Mouse (Mus musculus): ENCODE measurements around the gene Nploc4. TPM values are rescaled to one million over a fixed set of nuclear protein-coding genes. Genes with fewer than 3 reads are reported as not detected.
"Not testable (repeated sequence)": the region's sequence is repeated elsewhere in the genome, so short reads cannot be mapped to it uniquely, and the experiment has no call there.

Gene Nploc4
- total RNA-seq, 1 experiment from 2014 or later: 37.2 TPM

GRCm38 (mm10) chr11:120346383-120347034 is 91.0 kb downstream of the Nploc4 start:
- not testable (repeated sequence) for ATAC-seq (replicated peaks; ENCODE audit: insufficient number of reproducible peaks, low FRiP score, low TSS enrichment, poor library complexity, severe bottlenecking)

GRCm38 (mm10) chr11:120345067-120345681 is 92.3 kb downstream of the Nploc4 start:
- no peak for ATAC-seq (replicated peaks; ENCODE audit: insufficient number of reproducible peaks, low FRiP score, low TSS enrichment, poor library complexity, severe bottlenecking)

GRCm38 (mm10) chr11:120344310-120344920 is 93.1 kb downstream of the Nploc4 start:
- ATAC-seq (replicated peaks; ENCODE audit: insufficient number of reproducible peaks, low FRiP score, low TSS enrichment, poor library complexity, severe bottlenecking): no peak

- ATAC-seq (replicated peaks; ENCODE audit: insufficient number of reproducible peaks, low FRiP score, low TSS enrichment, poor library complexity, severe bottlenecking): 0 out of 2 replicates have a peak, but pooled peaks have one; percentile 4
Observed at GRCm38 (mm10) chr11:120343519-120344309, 93.8 kb downstream of the Nploc4 start.

GRCm38 (mm10) chr11:120342656-120343160 is 94.8 kb downstream of the Nploc4 start:
- no peak for ATAC-seq (replicated peaks; ENCODE audit: insufficient number of reproducible peaks, low FRiP score, low TSS enrichment, poor library complexity, severe bottlenecking)

GRCm38 (mm10) chr11:120341661-120342060 is 95.8 kb downstream of the Nploc4 start:
- ATAC-seq (replicated peaks; ENCODE audit: insufficient number of reproducible peaks, low FRiP score, low TSS enrichment, poor library complexity, severe bottlenecking): no peak

- ATAC-seq (replicated peaks; ENCODE audit: insufficient number of reproducible peaks, low FRiP score, low TSS enrichment, poor library complexity, severe bottlenecking): no peak
Observed at GRCm38 (mm10) chr11:120339978-120340513, 97.5 kb downstream of the Nploc4 start.

GRCm38 (mm10) chr11:120338786-120339185 is 98.7 kb downstream of the Nploc4 start:
- ATAC-seq (replicated peaks; ENCODE audit: insufficient number of reproducible peaks, low FRiP score, low TSS enrichment, poor library complexity, severe bottlenecking): no peak

GRCm38 (mm10) chr11:120337447-120337846 is 100.1 kb downstream of the Nploc4 start:
- no peak for ATAC-seq (replicated peaks; ENCODE audit: insufficient number of reproducible peaks, low FRiP score, low TSS enrichment, poor library complexity, severe bottlenecking)

- ATAC-seq (replicated peaks; ENCODE audit: insufficient number of reproducible peaks, low FRiP score, low TSS enrichment, poor library complexity, severe bottlenecking): no peak
Observed at GRCm38 (mm10) chr11:120335431-120336021, 102.0 kb downstream of the Nploc4 start.

Other genes starting within 250 kb of the Nploc4 start
- gene Bahcc1, start 204.8 kb downstream of the Nploc4 start, total RNA-seq (2017): 0.68 to 0.85 TPM (median 0.76 TPM) in 3 replicates
- 1,753 to 2,142 TPM (median 1,849 TPM) in 3 replicates for gene Actg1, start 89.2 kb downstream of the Nploc4 start, total RNA-seq (2017)
- gene Fscn2, start 76.2 kb downstream of the Nploc4 start, total RNA-seq (2017): 0.29 to 0.75 TPM in 2 of 3 replicates, not detected in the other
- 5.5 to 16.4 TPM (median 9.4 TPM) in 3 replicates for gene Faap100, start 58.9 kb downstream of the Nploc4 start, total RNA-seq (2017)
- not detected in 3 replicates for gene Tspan10, start 4.9 kb upstream of the Nploc4 start, total RNA-seq (2017)
- 0.29 TPM in 1 of 3 replicates, not detected in the others for gene Pde6g, start 15.8 kb upstream of the Nploc4 start, total RNA-seq (2017)
- gene Oxld1, start 20.4 kb upstream of the Nploc4 start, total RNA-seq (2017): 3.5 to 6.4 TPM (median 3.9 TPM) in 3 replicates
- gene Ccdc137, start 20.4 kb upstream of the Nploc4 start, total RNA-seq (2017): 17.9 to 37.4 TPM (median 25.2 TPM) in 3 replicates
- gene Arl16, start 29.9 kb upstream of the Nploc4 start, total RNA-seq (2017): 4.8 to 15.5 TPM (median 14.4 TPM) in 3 replicates
- 30.7 to 37.5 TPM (median 32.4 TPM) in 3 replicates for gene Mrpl12, start 46.9 kb upstream of the Nploc4 start, total RNA-seq (2017)
- gene Slc25a10, start 54.1 kb upstream of the Nploc4 start, total RNA-seq (2017): 6.6 to 8.1 TPM (median 7.4 TPM) in 3 replicates
- not detected in 3 replicates for gene Gcgr, start 93.0 kb upstream of the Nploc4 start, total RNA-seq (2017)
- 13.8 to 21.9 TPM (median 16.9 TPM) in 3 replicates for gene Mcrip1, start 112.0 kb upstream of the Nploc4 start, total RNA-seq (2017)
- not detected in 3 replicates for gene Ppp1r27, start 113.4 kb upstream of the Nploc4 start, total RNA-seq (2017)
- gene P4hb, start 135.5 kb upstream of the Nploc4 start, total RNA-seq (2017): 331 to 434 TPM (median 349 TPM) in 3 replicates
- 163 to 262 TPM (median 173 TPM) in 3 replicates for gene Arhgdia, start 143.9 kb upstream of the Nploc4 start, total RNA-seq (2017)
- 78.4 to 113 TPM (median 112 TPM) in 3 replicates for gene Alyref, start 160.7 kb upstream of the Nploc4 start, total RNA-seq (2017)
- gene Anapc11, start 160.7 kb upstream of the Nploc4 start, total RNA-seq (2017): 18.5 to 31.2 TPM (median 26.5 TPM) in 3 replicates
- not detected in 3 replicates for gene Npb, start 170.8 kb upstream of the Nploc4 start, total RNA-seq (2017)
- gene Pcyt2, start 180.2 kb upstream of the Nploc4 start, total RNA-seq (2017): 26.9 to 43.7 TPM (median 32.9 TPM) in 3 replicates
- 131 to 192 TPM (median 132 TPM) in 3 replicates for gene Sirt7, start 187.5 kb upstream of the Nploc4 start, total RNA-seq (2017)
- gene Mafg, start 195.9 kb upstream of the Nploc4 start, total RNA-seq (2017): 28.8 to 34.0 TPM (median 33.8 TPM) in 3 replicates
- gene Pycr1, start 206.1 kb upstream of the Nploc4 start, total RNA-seq (2017): 0.57 to 0.58 TPM in 2 of 3 replicates, not detected in the other
- gene Myadml2, start 210.4 kb upstream of the Nploc4 start, total RNA-seq (2017): not detected in 3 replicates
- gene Notum, start 223.5 kb upstream of the Nploc4 start, total RNA-seq (2017): not detected in 3 replicates
- gene Aspscr1, start 235.3 kb upstream of the Nploc4 start, total RNA-seq (2017): 32.3 to 55.6 TPM (median 50.2 TPM) in 3 replicates